In genomic region chr1:183055608-183056288, GRCm38 (mm10) we compare ENCODE assay signal across 9 mouse cellular contexts.
A peak's percentile ranks its signal among the peaks of the same experiment; 100 is the strongest.
DNase-seq lines count a peak whose midpoint lies in the region; ATAC-seq and TF ChIP-seq lines count a peak whose summit lies in the region.
"Had no signal": no experiment of that assay in that cellular context is flagged by ENCODE, and none has a peak within 500 bp of the region (broad histone marks: within the 10 kb centered on the region; RNA-seq: fewer than 3 reads in every experiment).

No protein-coding gene starts in this region.

- H3K4me2 ChIP-seq in intestine, embryonic 16.5 days (ENCODE audit: low read depth, low read length): no peak overlapping the region

- no peak overlapping the region for H3K4me3 ChIP-seq in lung, adult 2 months (replicated peaks; ENCODE audit: extremely low read depth, low read depth, low read length)
- no peak overlapping the region for H3K4me3 ChIP-seq in intestine, embryonic 16.5 days (ENCODE audit: low read length)

- H3K9me3 ChIP-seq in intestine, embryonic 16.5 days (ENCODE audit: control insufficient read depth, low read length): no peaks in the 10 kb centered on the region

- no peak for TF ChIP-seq CTCF in lung, adult 2 months (IDR thresholded peaks at IDR 0.05; ENCODE audit: insufficient read depth, low read length)

- H3K4me1 ChIP-seq in lung, adult 2 months (ENCODE audit: control insufficient read depth, insufficient read depth, low read length): no peaks in the 10 kb centered on the region
- H3K4me1 ChIP-seq in intestine, embryonic 16.5 days (ENCODE audit: control insufficient read depth, insufficient read depth, low read length): peaks cover 6% of the 10 kb centered on the region; the same call in 1 of the 2 replicates

- ATAC-seq in intestine, embryonic 16.5 days: peak; percentile 51
- no peak for ATAC-seq in monocyte, adult 5-6 weeks (replicated peaks; ENCODE audit: insufficient number of reproducible peaks, low FRiP score, low TSS enrichment, poor library complexity, severe bottlenecking)
- ATAC-seq: midbrain, embryonic 16.5 days had no signal

- DNase-seq in lung, adult 18-20 months: peak; percentile 39 to 68
- DNase-seq in lung, adult 2 months: no peak
- DNase-seq in fat pad, adult 2 months (ENCODE audit: extremely low read depth, low read depth, low spot score): peak; percentile 64
- peak; percentile 72 for DNase-seq in lung, postnatal 25 days (ENCODE audit: low spot score)
- DNase-seq in thymus, postnatal 14 days: no peak
- no peak for DNase-seq in right cerebral cortex, postnatal 14 days

- peak overlapping the region; percentile 33; the same call in 1 of the 2 replicates for H3K27ac ChIP-seq in intestine, embryonic 16.5 days (ENCODE audit: low read length)

- H3K36me3 ChIP-seq in intestine, embryonic 16.5 days (ENCODE audit: control insufficient read depth, insufficient read depth, low read length): no peaks in the 10 kb centered on the region

- H3K27me3 ChIP-seq in intestine, embryonic 16.5 days (replicated peaks; ENCODE audit: control insufficient read depth, insufficient read depth, low read length): no peaks in the 10 kb centered on the region

- 45% methylated on average over 2 of the region's 2 CpGs for WGBS in lung, adult 2 months
- 68% methylated on average over 2 of the region's 2 CpGs for WGBS in intestine, embryonic 16.5 days

- TF ChIP-seq POLR2A in lung, adult 2 months (IDR thresholded peaks at IDR 0.05; ENCODE audit: borderline replicate concordance, extremely low read depth, low read depth, low read length): no peak

- no peak overlapping the region for H3K9ac ChIP-seq in intestine, embryonic 16.5 days (ENCODE audit: low read depth, low read length)

Comparison
In these comparisons a context has a peak if more than half of its experiments do, and no peak if none do; other contexts are left out.
1. DNase-seq: peak in lung, adult 18-20 months (2 of 2), fat pad, adult 2 months (single experiment) and lung, postnatal 25 days (single experiment); none in lung, adult 2 months (single experiment), thymus, postnatal 14 days (single experiment) and right cerebral cortex, postnatal 14 days (single experiment).